Mouse (Mus musculus) right cerebral cortex, postnatal 4 days (tissue): ENCODE measurements around the gene Hdx.

Experiments
- DNase-seq: peaks from one replicate; pipeline ENCODE4 v3.0.0-alpha.2; 2022

Gene Hdx

GRCm38 (mm10) chrX:111696356-111697282 lies at the start of gene Hdx:
TSS of gene Hdx (minus strand) at chrX:111697079.
- peak; percentile 72 for DNase-seq

GRCm38 (mm10) chrX:111685665-111686064 lies 11.2 kb downstream of the Hdx start:
- no peak for DNase-seq

DNA sequence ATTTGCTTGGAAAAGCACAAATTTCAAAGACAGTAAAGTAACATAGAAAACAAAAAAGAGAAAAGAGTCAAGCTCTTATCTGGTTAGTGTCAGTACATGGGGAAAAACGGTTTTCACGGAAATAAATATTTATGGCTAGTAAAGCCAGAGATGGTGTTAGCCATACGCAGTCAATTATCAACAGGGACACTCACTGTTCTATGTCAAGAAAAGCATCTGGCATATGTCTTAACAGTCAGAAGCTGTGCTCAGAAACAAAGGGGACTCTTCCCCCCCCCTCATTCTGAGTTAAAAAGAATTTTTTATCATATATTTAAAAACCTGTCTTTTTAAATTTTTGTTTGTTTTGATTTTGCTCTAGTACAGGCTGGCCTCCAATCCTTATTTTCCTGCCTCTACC lies 25.2 kb downstream of the Hdx start:
- DNase-seq, result no peak

GRCm38 (mm10) chrX:111660381-111660780 lies 36.5 kb downstream of the Hdx start:
- DNase-seq, result no peak

DNA sequence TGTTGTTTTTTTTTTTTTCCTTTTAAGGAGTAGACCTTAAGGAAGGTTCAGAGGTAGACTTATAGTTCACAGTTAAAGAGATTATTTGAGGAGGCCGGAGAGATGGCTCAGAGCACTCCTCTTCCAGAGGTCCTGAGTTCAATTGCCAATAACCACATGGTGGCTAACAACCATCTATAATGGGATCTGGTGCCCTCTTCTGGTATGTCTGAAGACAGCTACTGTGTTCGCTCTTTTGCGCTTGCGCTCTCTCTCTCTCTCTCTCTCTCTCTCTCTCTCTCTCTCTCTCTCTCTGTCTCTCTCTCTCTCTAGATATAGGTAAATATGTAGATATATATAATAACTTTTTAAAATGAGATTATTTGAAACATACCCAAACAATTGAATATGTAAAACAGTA lies 38.2 kb downstream of the Hdx start:
- DNase-seq, result no peak

DNA sequence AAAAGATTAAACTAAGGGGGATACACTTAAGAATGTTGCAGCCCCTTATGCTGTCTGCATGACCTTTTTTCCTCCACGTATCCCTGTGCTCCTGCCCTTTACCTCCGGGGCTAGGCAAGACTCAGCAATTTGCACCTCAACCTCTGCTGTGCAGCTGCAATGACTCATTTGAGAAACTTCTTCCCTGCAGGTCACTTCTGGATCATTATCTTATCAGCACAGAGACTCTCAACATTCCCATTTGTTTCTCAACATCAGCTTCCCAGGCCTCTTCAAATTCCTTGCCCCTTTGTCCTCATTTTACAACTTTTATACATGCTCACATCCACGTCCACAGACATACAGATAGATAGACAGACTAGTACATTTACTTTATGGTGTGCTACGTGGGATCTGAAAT lies 51.9 kb downstream of the Hdx start:
- DNase-seq, result no peak

- DNase-seq, result no peak
Observed at GRCm38 (mm10) chrX:111640616-111641015, 56.3 kb downstream of the Hdx start.

- no peak for DNase-seq
Observed at GRCm38 (mm10) chrX:111597631-111598161, 99.2 kb downstream of the Hdx start.

DNA sequence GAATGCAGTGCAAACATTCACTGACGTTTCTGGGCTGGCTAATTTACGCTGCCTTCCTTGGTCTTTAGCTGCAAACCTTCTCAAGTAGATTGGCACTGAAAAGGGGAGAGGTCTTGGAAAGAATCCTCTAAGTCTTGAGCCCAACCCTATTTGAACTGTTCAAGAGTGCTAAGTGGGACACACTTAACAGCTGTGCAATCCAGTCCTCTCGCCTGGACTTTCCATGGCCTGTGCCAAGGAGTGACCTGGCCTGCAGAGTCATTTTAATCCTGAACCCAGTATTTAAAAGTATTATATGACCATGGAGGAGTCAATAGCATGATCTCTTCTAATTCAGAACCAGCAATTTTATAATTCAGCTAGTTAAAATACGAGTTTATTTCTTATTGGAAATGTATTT lies 109.3 kb downstream of the Hdx start:
- no peak for DNase-seq

DNA sequence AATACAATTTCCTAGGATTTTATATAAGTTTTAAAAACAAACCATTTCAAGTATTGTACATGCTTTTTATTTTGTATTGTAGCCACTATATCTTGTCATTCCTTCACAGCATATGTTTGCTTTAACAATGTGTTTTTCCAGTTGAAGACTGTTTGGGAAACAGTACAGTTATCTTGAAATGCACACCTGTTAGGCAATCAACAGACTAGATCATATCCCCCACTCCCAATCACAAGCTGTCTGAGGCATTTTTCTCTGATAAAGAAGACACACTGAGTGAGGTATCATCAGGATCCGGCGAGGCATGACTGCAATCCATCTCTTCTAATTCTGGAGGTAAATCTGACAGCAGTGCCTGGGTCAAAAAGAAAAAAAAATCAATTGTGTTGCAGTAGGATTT lies 119.8 kb downstream of the Hdx start:
- no peak for DNase-seq

DNA sequence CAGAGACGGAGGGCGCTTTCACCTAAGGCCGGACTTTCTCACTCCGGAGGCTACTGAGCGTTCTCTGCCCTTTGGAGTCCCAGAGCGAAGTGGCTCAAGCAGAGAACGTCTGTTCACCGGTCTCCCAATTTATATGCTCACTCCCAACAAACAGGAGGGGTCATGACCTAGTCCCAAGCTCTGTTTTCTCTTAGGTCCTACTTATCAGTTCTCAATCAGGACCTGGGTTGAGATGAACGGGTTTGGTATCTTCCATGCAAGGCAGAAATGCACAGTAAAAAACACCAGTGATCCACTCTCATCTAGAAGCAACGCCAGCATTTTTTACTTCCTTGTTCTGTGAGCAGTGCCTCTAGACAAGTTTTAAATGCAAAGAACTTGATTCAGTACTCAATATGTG lies 159.0 kb downstream of the Hdx start, which contains the start of gene Rps6ka6:
TSS of gene Rps6ka6 (minus strand) at position 101 of the 400 bp plus-strand sequence.
- DNase-seq, result no peak
